Mouse (Mus musculus): Measurements from ENCODE around the gene Prpf4b. TPM values are rescaled to one million over a fixed set of nuclear protein-coding genes. Genes with fewer than 3 reads are reported as not detected.
A peak's percentile ranks its signal among the peaks of the same experiment; 100 is the strongest.
"Not testable (repeated sequence)": the region's sequence is repeated elsewhere in the genome, so short reads cannot be mapped to it uniquely, and the experiment has no call there.

Prpf4b gene
- polyA plus RNA-seq, 1 experiment = 3.3 TPM

- H3K4me1 ChIP-seq (ENCODE audit: control insufficient read depth, insufficient read depth, insufficient read length, low read length) = 0 out of 2 replicates have a peak, but pooled peaks cover 2% of the 10 kb centered on the region
- no peak overlapping the region for H3K4me3 ChIP-seq (ENCODE audit: low read depth, low read length)
- no peak for TF ChIP-seq POLR2A (IDR thresholded peaks at IDR 0.05; ENCODE audit: low read depth, low read length)
- TF ChIP-seq CTCF (IDR thresholded peaks at IDR 0.05; ENCODE audit: extremely low read depth, insufficient read length, insufficient replicate concordance, low read depth, low read length) = no peak
- H3K27ac ChIP-seq (ENCODE audit: insufficient read depth, low read depth, low read length) = no peak overlapping the region
- 47% methylated on average over 2 of the region's 2 CpGs for WGBS
- no peaks in the 10 kb centered on the region for H3K27me3 ChIP-seq (ENCODE audit: control insufficient read depth, insufficient read depth, low read length)
- H3K36me3 ChIP-seq (ENCODE audit: control insufficient read depth, insufficient read depth, low read length) = no peaks in the 10 kb centered on the region
Observed at GRCm38 (mm10) chr13:34857526-34857925, 17.6 kb upstream of the Prpf4b start.

GRCm38 (mm10) chr13:34859406-34859805 is 15.7 kb upstream of the Prpf4b start:
- H3K4me3 ChIP-seq (ENCODE audit: low read depth, low read length) = no peak overlapping the region
- WGBS = 83% methylated on average over 5 of the region's 5 CpGs
- no peaks in the 10 kb centered on the region for H3K36me3 ChIP-seq (ENCODE audit: control insufficient read depth, insufficient read depth, low read length)
- H3K4me1 ChIP-seq (ENCODE audit: control insufficient read depth, insufficient read depth, insufficient read length, low read length) = 0 out of 2 replicates have a peak, but pooled peaks cover 2% of the 10 kb centered on the region
- TF ChIP-seq POLR2A (IDR thresholded peaks at IDR 0.05; ENCODE audit: low read depth, low read length) = no peak
- TF ChIP-seq CTCF (IDR thresholded peaks at IDR 0.05; ENCODE audit: extremely low read depth, insufficient read length, insufficient replicate concordance, low read depth, low read length) = no peak
- H3K27me3 ChIP-seq (ENCODE audit: control insufficient read depth, insufficient read depth, low read length) = no peaks in the 10 kb centered on the region
- H3K27ac ChIP-seq (ENCODE audit: insufficient read depth, low read depth, low read length) = no peak overlapping the region

- H3K4me1 ChIP-seq (ENCODE audit: control insufficient read depth, insufficient read depth, insufficient read length, low read length) = not testable (repeated sequence)
Observed at GRCm38 (mm10) chr13:34861166-34861565, 13.9 kb upstream of the Prpf4b start.

GRCm38 (mm10) chr13:34864420-34865169 is 10.5 kb upstream of the Prpf4b start:
- Histone ChIP-seq H3K36me3 (ENCODE audit: control insufficient read depth, insufficient read depth, low read length) (no peaks in the 10 kb centered on the region), H3K27ac (ENCODE audit: insufficient read depth, low read depth, low read length) (no peak overlapping the region), H3K4me1 (ENCODE audit: control insufficient read depth, insufficient read depth, insufficient read length, low read length) (0 out of 2 replicates have a peak, but pooled peaks cover 2% of the 10 kb centered on the region), H3K27me3 (ENCODE audit: control insufficient read depth, insufficient read depth, low read length) (no peaks in the 10 kb centered on the region), H3K4me3 (ENCODE audit: low read depth, low read length) (no peak overlapping the region)
- TF ChIP-seq POLR2A (IDR thresholded peaks at IDR 0.05; ENCODE audit: low read depth, low read length) (no peak), CTCF (IDR thresholded peaks at IDR 0.05; ENCODE audit: extremely low read depth, insufficient read length, insufficient replicate concordance, low read depth, low read length) (no peak)
- 32% methylated on average over 7 of the region's 7 CpGs for WGBS

More at GRCm38 (mm10) chr13:34861166-34861565, 13.9 kb upstream of the Prpf4b start:
- not testable (repeated sequence) for H3K27ac ChIP-seq (ENCODE audit: insufficient read depth, low read depth, low read length); H3K27me3 ChIP-seq (ENCODE audit: control insufficient read depth, insufficient read depth, low read length); H3K4me3 ChIP-seq (ENCODE audit: low read depth, low read length); H3K36me3 ChIP-seq (ENCODE audit: control insufficient read depth, insufficient read depth, low read length)
- WGBS = 20% methylated on average over 7 of the region's 8 CpGs

- peaks cover 4% of the 10 kb centered on the region; the same call in 1 of the 2 replicates for H3K4me1 ChIP-seq (ENCODE audit: control insufficient read depth, insufficient read depth, insufficient read length, low read length)
- TF ChIP-seq POLR2A (IDR thresholded peaks at IDR 0.05; ENCODE audit: low read depth, low read length) = peak; percentile 48; the same call in 1 of the 2 replicates
- TF ChIP-seq CTCF (IDR thresholded peaks at IDR 0.05; ENCODE audit: extremely low read depth, insufficient read length, insufficient replicate concordance, low read depth, low read length) = no peak
- peak overlapping the region; percentile 73 for H3K4me3 ChIP-seq (ENCODE audit: low read depth, low read length)
- no peaks in the 10 kb centered on the region for H3K27me3 ChIP-seq (ENCODE audit: control insufficient read depth, insufficient read depth, low read length)
- WGBS = 3% methylated on average over 45 of the region's 45 CpGs
- peak overlapping the region; percentile 57 for H3K27ac ChIP-seq (ENCODE audit: insufficient read depth, low read depth, low read length)
- H3K36me3 ChIP-seq (ENCODE audit: control insufficient read depth, insufficient read depth, low read length) = no peaks in the 10 kb centered on the region
Observed at GRCm38 (mm10) chr13:34873801-34874681, 1.1 kb upstream of the Prpf4b start.

- peak overlapping the region; percentile 94; the same call in 1 of the 2 replicates for H3K27ac ChIP-seq (ENCODE audit: insufficient read depth, low read depth, low read length)
- not testable (repeated sequence) for H3K4me1 ChIP-seq (ENCODE audit: control insufficient read depth, insufficient read depth, insufficient read length, low read length); H3K27me3 ChIP-seq (ENCODE audit: control insufficient read depth, insufficient read depth, low read length); H3K36me3 ChIP-seq (ENCODE audit: control insufficient read depth, insufficient read depth, low read length)
- H3K4me3 ChIP-seq (ENCODE audit: low read depth, low read length) = peak overlapping the region; percentile 47
- 8% methylated on average over 13 of the region's 13 CpGs for WGBS
Observed at GRCm38 (mm10) chr13:34874736-34875135, 366 bp upstream of the Prpf4b start.

GRCm38 (mm10) chr13:34875741-34876445 is 791 bp downstream of the Prpf4b start:
- Histone ChIP-seq H3K4me1 (ENCODE audit: control insufficient read depth, insufficient read depth, insufficient read length, low read length) (peaks cover 6% of the 10 kb centered on the region; the same call in 1 of the 2 replicates), H3K27me3 (ENCODE audit: control insufficient read depth, insufficient read depth, low read length) (no peaks in the 10 kb centered on the region), H3K4me3 (ENCODE audit: low read depth, low read length) (peak overlapping the region; percentile 93), H3K27ac (ENCODE audit: insufficient read depth, low read depth, low read length) (peak overlapping the region; percentile 93), H3K36me3 (ENCODE audit: control insufficient read depth, insufficient read depth, low read length) (no peaks in the 10 kb centered on the region)
- TF ChIP-seq CTCF (IDR thresholded peaks at IDR 0.05; ENCODE audit: extremely low read depth, insufficient read length, insufficient replicate concordance, low read depth, low read length) = 0 out of 2 replicates have a peak, but pooled peaks have one; percentile 30
- TF ChIP-seq POLR2A (IDR thresholded peaks at IDR 0.05; ENCODE audit: low read depth, low read length) = no peak
- WGBS = under 1% methylated on average over 50 of the region's 50 CpGs
